Mouse (Mus musculus): ENCODE measurements at regions not wholly inside any gene's neighbourhood (a gene's known extent, or its start where the extent isn't known, plus 50 kb on each side); places are given as distances from the start of the nearest gene placed in this dataset.

- TF ChIP-seq CTCF (IDR thresholded peaks at IDR 0.05; ENCODE audit: control insufficient read depth, insufficient read depth, low read length) (no peak), POLR2A (IDR thresholded peaks at IDR 0.05; ENCODE audit: borderline replicate concordance, control insufficient read depth, low read depth, low read length) (no peak)
These were observed 115.1 kb downstream of the Olfr164 start for GRCm38 (mm10) chr16:19198539-19199385.

Data from bone marrow, adult 2 months (tissue).